Mouse (Mus musculus): ENCODE data around the gene Vav2.

The Vav2 gene

DNA sequence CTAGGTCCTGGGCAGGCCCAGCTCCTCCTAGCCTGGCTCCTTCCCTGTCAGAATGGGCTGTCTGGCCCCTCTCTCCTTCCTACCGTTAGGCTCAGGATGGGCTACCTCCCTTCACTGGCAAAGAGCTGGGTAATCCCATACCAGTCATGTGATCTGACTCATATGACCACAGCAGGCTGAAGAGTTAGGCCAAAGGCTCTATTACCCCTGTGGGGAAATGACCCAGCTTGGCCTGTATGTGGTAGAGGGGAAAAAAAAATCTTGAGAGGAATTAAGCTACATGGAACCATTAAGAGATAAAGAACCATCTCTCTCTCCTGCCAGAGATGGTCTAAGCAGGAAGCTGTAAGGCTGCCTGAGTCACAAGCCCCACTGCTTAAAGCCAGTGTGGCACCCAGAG is 108.6 kb downstream of the Vav2 start:
- no peak for DNase-seq (ENCODE audit: low spot score)

- DNase-seq (ENCODE audit: low spot score) = no peak
These were observed 110.7 kb downstream of the Vav2 start for GRCm38 (mm10) chr2:27316167-27316566.

DNA sequence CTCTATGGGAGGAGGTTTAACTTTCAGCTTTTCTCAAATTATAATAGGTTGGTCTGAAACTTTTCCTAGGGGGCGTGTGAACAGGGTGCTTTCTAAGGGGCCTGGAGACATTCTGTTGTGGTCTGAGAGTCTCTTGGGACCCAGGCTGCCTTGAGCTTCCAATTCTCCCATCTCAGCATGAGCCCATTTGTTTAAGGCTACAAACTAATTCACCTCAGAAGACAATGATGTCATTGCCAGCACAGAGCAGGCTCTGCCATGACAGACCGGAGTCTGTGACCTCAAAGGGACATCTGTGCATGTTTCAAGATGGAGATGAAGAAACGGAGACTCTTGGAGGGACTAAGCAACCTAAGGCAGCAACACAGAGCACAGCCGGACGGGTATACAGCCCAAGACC is 112.6 kb downstream of the Vav2 start:
- DNase-seq (ENCODE audit: low spot score) = no peak

DNA sequence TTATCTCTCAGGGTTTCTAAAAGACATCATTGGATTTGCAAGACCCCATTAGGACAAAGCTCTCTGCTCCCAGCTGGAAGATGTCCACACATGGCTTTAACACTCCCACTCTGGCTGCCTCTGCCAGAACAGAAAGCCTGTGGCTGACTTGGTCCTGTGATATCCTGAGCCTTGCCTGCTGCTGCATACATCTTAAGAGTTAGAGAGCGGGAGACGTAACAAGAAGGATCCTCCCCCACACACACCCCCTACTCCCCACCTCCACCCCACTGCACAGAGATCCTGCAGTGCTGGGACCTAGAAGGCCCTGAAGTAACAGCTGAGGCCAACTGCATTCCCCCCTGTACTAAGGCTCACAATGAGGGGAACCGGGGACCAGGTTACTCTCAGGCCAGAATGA is 114.3 kb downstream of the Vav2 start:
- DNase-seq (ENCODE audit: low spot score) = no peak

DNA sequence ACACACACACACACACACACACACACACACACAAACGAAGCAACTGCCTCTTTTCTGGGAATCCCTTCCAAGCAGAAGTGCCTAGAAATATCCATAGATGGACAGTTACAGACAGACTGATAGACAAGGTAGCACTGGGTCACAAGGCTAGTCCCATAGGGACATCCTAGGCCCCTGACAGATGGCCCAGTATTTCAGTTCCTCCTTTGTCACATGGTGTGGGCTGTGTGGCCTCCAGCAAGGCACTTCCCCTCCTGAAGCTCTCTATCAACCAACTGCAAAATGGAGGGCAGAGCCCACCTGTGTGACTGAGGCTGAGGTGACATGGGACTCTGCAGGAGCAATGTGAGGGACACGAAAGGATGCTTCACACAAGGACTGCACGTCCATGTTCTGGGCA is 115.2 kb downstream of the Vav2 start:
- no peak for DNase-seq (ENCODE audit: low spot score)

DNA sequence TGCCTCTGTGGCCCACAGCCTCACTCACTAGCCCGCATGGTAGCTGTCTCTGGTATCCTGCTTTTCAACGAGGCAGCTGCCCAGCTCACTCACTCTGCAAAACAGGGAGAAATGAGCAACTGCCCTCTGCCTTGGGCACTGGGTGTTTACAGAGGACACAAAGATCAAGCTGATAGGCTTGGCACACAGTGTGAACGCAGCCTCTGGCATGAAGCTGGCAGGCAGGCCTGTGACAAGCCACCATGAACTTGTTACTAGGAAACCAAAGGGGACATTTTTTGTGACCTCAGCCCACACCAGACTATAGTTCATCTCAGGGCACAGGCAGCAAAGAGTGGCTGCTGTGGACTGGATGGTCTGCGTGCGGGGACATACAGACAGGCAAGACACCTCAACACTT is 115.9 kb downstream of the Vav2 start:
- DNase-seq (ENCODE audit: low spot score) = no peak

DNA sequence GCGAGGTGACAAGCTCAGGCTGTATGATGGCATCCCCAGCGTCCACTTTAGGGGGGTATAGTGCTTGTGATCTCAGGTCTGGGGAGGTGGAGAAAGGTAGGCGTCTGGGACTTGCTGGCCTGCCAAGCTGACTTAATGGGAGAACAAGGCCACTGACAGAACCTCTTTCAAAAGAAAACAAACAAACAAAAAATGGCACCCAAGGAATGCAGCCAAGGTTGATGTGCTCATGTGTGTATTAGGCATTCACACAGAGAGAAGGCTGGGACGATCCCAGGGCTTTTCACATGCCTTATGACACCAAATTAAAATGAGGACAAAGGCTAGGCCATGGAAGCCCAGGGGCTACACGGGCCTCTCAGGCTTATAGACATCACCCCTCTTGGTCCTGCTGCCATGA is 116.6 kb downstream of the Vav2 start:
- DNase-seq (ENCODE audit: low spot score) = no peak

DNA sequence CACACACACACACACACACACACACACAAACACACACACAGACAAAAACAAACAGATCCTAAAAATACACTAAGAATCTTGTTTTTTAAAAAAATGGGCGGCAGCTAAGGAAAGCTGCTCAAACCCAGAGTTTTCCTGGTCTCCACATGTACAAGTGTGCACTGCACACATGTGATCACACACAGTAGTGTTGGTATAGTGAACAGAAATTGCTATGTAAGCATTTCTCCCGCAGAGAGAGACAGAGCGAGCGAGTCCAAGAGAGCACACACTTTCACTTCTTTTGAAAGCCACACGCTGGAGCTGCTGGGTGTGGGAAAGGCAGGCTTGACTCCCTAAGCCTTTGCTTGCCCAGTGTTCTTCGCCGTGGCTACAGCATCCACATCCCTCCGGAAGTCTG is 120.2 kb downstream of the Vav2 start:
- no peak for DNase-seq (ENCODE audit: low spot score)

DNA sequence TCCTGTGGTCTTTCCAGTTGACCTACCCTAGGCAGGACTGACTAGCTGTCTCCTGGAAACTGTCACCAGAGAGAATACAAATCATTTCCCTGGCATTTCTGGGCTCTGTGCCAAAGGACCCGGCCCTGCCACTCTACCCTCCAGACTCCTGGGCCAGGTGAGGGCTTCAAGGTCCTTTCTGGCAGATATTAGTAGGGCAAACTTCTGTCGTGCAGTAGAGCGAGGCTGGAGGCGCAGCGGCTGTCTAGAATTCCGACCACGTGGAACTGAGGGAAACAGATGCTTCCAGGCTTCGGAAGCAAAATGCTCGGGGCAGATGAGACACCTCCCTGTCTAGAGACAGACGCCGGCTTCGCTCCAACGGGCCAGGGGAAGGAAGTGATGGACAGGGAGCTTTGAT is 122.1 kb downstream of the Vav2 start:
- no peak for DNase-seq (ENCODE audit: low spot score)

- no peak for DNase-seq (ENCODE audit: low spot score)
These were observed 122.8 kb downstream of the Vav2 start for GRCm38 (mm10) chr2:27304074-27304473.

DNA sequence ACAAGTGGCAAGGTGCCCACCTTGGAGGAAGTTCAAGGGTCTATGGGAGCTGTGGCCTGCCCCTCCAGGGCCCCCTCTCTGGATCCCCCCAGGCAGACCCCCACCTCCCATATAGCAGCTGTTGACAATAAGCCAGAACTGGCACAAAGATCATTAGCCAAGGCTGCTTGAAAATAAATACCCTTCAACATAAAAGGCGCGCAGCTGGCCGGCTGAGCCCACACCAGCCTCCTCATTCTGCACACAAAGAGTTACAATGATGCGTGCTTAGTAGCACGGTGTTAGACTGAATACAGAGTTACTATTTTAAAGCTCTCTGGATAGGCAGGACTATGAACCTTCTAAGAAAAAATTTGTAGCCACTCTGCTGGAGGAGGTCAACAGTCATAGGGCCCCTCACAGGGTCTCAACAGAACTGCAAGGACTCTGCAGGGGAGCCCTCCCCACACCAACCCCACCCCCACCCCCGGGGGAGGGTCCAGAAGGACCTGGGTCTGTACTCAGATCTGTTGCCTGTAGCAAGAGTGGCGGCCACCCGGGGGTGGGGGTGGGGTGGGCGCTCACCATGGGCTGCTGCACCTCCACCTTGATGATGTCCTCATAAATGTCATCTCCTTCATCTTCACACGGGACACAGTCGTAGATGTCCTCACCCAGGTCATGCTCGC is 125.3 kb downstream of the Vav2 start:
- no peak for DNase-seq (ENCODE audit: low spot score)

- DNase-seq (ENCODE audit: low spot score) = no peak
These were observed 125.9 kb downstream of the Vav2 start for GRCm38 (mm10) chr2:27300725-27301443.

- DNase-seq (ENCODE audit: low spot score) = no peak
These were observed 130.0 kb downstream of the Vav2 start for GRCm38 (mm10) chr2:27296656-27297406.

DNA sequence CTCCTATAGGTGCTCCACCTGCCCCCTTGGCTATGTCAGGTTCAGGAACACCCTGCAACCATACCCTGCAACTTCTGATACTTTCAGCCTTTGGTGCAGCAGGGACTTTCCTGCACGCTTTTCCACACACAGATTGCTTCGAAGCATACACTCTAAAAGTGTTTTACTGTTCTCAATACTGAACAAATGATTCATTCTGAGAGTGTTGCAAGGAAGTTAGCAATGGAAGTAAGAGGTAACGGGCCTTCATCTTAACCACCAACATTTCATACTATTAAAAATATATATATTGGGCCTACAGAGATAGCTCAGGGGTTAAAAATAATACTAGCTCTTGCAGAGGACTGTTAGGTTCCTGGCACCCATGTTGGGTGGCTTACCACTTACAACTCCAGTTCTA is 132.1 kb downstream of the Vav2 start:
- no peak for DNase-seq (ENCODE audit: low spot score)

- DNase-seq (ENCODE audit: low spot score) = peak; percentile 62
These were observed 137.8 kb downstream of the Vav2 start for GRCm38 (mm10) chr2:27289019-27289418.

GRCm38 (mm10) chr2:27286971-27287710 is 139.7 kb downstream of the Vav2 start:
- no peak for DNase-seq (ENCODE audit: low spot score)

DNA sequence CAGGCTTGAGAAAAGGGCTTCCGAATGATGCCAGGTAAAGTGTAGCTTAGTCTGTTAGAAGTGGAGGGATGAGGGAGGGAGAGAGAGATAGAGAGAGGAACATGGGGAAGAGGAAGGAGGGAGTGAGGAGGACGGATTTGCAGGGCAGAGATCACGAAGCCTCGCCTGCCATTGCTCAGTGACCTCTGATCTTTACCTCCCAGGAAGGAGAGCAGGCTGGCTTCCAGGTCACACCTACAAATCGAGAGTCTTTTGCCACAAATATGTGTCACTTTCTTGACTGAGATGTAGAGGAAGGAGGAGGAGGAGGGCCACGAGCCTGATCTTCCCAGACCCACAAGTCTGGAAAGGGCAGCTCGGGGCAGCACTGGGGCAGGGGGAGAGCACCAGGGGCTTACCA is 142.4 kb downstream of the Vav2 start:
- DNase-seq (ENCODE audit: low spot score) = no peak

DNA sequence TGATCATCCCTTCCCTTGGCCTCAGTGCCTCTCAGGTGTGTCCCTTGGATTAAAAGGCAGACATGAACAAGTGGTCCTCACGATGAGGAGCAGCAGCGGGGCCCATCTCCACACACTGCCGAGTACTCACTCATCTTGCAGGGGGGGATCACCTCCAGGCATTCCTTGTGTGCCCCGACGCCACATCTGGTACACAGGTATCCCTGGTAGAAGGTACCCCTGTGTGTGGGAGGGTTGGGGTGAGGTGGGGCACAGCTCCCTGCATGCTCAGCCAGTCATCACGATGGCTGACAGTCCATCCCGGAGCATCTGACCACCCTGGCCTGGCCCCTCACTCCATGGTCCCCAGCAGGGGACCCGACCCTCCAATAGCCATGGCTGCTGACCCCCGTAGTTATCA is 145.1 kb downstream of the Vav2 start:
- DNase-seq (ENCODE audit: low spot score) = no peak

DNA sequence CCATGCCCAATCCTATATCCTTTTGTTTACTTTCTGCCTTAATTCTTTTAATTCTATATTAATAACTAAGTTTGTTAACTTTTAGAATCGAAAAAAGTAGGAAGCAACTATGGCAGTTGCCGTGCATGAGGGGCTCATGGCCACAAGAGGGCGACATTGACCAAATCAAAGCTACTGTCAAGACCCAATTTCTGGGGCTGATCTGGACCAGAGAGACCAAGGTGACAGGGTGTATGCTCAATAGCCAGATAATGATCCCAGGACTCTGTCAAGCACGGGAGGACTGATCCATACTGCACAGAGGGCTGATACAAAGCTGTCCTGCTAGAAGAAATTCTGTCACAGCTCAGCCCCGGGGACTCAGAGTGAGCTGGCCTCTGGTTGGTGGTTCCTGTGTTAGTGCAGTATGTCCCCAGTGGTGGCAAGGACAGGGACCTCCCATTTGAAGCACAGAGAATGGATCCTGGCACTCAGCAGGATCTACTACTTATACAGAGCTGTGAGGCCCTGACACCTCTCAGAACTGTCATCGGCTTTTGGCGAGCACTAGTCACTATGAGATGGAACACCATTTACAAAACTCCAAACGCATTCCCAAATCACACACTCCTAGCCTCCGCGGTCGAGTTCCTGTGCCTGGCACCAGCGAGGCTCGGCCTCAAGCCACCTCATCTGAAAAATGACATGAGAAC is 145.8 kb downstream of the Vav2 start:
- DNase-seq (ENCODE audit: low spot score) = peak; percentile 42

- DNase-seq (ENCODE audit: low spot score) = no peak
These were observed 148.0 kb downstream of the Vav2 start for GRCm38 (mm10) chr2:27278859-27279258.

- DNase-seq (ENCODE audit: low spot score) = no peak
These were observed 158.5 kb downstream of the Vav2 start for GRCm38 (mm10) chr2:27268325-27268724.

DNA sequence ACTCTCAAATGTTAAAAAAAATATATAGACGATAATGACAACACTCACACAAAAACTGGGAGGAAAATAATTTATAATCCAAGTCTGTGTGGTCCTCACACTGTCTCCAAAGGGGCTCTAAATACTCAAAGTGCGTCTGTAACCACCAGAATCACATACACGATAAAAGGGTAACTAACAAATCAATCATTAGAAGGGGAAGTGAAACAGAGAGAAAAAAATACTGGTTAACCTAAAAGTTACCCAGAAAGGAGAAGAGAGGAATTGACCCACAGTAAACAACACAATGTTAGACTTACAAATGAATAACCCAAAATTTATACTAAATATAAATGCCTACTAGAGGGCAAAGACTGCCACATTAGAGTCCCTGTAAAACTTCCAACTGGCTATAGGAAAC is 161.0 kb downstream of the Vav2 start:
- DNase-seq (ENCODE audit: low spot score) = no peak

Measured in left cerebral cortex, adult 11 months (tissue).